Mouse (Mus musculus) liver, adult (tissue): ENCODE measurements around the gene Gm2916.
"Not testable (repeated sequence)": the region's sequence is repeated elsewhere in the genome, so short reads cannot be mapped to it uniquely, and the experiment has no call there.

ENCODE experiments used
- GATA4 ChIP-seq: IDR thresholded peaks from 2 replicates; pipeline ENCODE4 v1.6.1; 2014; ENCODE audit warnings: mild to moderate bottlenecking, low read length; ENCODE audit not compliant: insufficient replicate concordance

Gm2916 gene

GRCm38 (mm10) chr14:3883872-3884271 is at the start of gene Gm2916:
Gene Gm2916, plus strand, starts transcription at chr14:3884172.
- TF ChIP-seq GATA4, result not testable (repeated sequence)

DNA sequence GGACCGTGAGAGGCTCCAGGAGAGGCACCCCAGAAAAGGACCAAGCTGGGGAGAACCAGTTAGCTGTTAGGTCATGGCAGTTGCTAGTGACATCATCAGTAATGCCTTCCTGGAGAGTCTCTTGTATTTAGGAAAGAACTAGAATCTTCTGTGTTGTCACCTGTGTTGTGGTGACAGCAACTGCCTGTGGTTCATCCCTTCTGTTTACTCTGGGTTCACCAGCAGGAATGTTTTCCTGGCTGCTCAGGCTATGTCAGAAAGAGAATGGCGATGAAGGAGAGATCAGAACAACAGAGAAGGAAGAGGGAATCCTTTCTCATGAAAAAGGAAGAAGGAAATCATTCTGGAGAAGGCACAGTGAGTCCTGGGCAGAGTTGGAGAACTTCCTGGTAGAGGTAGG is 38.0 kb upstream of the Gm2916 start, which contains the start of gene Gm3033:
Gm3033 (plus strand) TSS at position 301 of the 400 bp plus-strand sequence.
- not testable (repeated sequence) for TF ChIP-seq GATA4

DNA sequence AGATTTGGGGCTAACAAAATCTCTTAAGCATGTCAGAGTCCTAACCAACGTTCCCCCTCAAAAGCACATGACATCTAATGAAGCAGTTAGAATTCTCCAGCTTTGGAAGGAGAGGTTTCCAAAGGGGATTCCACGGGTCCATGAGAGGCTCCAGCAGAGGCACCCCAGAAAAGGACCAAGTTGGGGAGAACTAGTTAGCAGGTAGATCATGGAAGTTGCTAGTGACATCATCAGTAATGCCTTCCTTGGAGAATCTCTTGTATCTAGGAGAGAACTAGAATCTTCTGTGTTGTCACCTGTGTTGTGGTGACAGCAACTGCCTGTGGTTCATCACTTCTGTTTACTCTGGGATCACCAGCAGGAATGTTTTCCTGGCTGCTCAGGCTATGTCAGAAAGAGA is 47.5 kb downstream of the Gm2916 start, which contains the start of gene Gm3029:
Gm3029 (plus strand) TSS at position 301 of the 400 bp plus-strand sequence.
- not testable (repeated sequence) for TF ChIP-seq GATA4

DNA sequence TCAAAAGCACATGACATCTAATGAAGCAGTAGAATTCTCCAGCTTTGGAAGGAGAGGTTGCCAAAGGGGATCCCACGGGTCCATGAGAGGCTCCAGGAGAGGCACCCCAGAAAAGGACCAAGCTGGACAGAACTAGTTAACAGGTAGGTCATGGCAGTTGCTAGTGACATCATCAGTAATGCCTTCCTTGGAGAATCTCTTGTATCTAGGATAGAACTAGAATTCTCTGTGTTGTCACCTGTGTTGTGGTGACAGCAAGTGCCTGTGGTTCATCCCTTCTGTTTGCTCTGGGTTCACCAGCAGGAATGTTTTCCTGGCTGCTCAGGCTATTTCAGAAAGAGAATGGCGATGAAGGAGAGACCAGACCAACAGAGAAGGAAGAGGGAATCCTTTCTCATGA is 79.3 kb downstream of the Gm2916 start, which contains the start of gene Gm3095:
Gm3095 (plus strand) TSS at position 301 of the 400 bp plus-strand sequence.
- not testable (repeated sequence) for TF ChIP-seq GATA4
